In the genomic region with DNA sequence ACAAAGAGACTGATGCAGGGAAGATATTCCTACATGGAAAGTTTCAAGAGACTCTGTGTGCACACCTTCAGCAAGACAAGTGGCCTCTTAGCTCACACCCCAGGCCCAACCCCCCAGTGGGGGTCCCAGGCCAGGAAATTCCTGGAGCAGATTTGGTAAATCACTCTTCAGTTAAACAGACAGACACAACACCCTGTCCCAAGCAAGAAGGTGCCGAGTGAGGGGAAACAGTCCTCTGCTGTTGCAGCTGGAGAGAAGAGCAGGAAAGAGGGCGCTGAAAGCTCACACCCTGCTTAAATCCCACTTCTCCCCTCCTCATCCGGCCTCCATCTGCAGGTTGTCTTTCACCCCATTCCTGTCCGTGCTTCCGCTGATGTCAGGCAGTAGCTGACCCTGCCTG, we compare ENCODE assay signal across 22 mouse cellular contexts. TPM values are rescaled to one million over a fixed set of nuclear protein-coding genes. Genes with fewer than 3 reads are reported as not detected.
DNase-seq lines count a peak whose midpoint lies in the region; ATAC-seq lines count a peak whose summit lies in the region.
"Had no signal": no experiment of that assay in that cellular context is flagged by ENCODE, and none has a peak within 500 bp of the region (broad histone marks: within the 10 kb centered on the region; RNA-seq: fewer than 3 reads in every experiment).

No protein-coding gene starts in this region.

- H3K4me2 ChIP-seq in heart, embryonic 14.5 days (ENCODE audit: low read length), result no peak overlapping the region
- no peak overlapping the region for H3K4me2 ChIP-seq in neural tube, embryonic 15.5 days
- no peak overlapping the region for H3K4me2 ChIP-seq in lung, embryonic 16.5 days (ENCODE audit: low read depth, low read length)
- H3K4me2 ChIP-seq in kidney, embryonic 14.5 days (replicated peaks; ENCODE audit: low read depth, low read length), result no peak overlapping the region
- H3K4me2 ChIP-seq: forebrain, embryonic 13.5 days; kidney, embryonic 15.5 days; limb, embryonic 15.5 days; midbrain, embryonic 12.5 days had no signal

- ATAC-seq in heart, embryonic 14.5 days (ENCODE audit: insufficient number of reproducible peaks, insufficient read depth, low FRiP score, low read depth), result peak; percentile 68; the same call in 1 of the 2 replicates
- ATAC-seq in neural tube, embryonic 15.5 days (ENCODE audit: low FRiP score), result no peak
- ATAC-seq in lung, embryonic 16.5 days (ENCODE audit: low read depth), result peak; percentile 79
- ATAC-seq in kidney, embryonic 14.5 days (ENCODE audit: low FRiP score, low TSS enrichment), result no peak
- ATAC-seq: forebrain, embryonic 13.5 days; hindbrain, postnatal 0 days; intestine, embryonic 16.5 days had no signal

- H3K4me1 ChIP-seq in heart, embryonic 14.5 days (ENCODE audit: control insufficient read depth in 2 of 2, insufficient read depth in 2 of 2, low read length in 2 of 2), result 0 out of 4 replicates have a peak, but pooled peaks cover 0 to 5% of the 10 kb centered on the region in 2 experiments
- no peaks in the 10 kb centered on the region for H3K4me1 ChIP-seq in neural tube, embryonic 15.5 days
- peaks cover 6% of the 10 kb centered on the region; the same call in 1 of the 2 replicates for H3K4me1 ChIP-seq in lung, embryonic 16.5 days (replicated peaks; ENCODE audit: control insufficient read depth, insufficient read depth, low read length)
- no peaks in the 10 kb centered on the region for H3K4me1 ChIP-seq in kidney, embryonic 14.5 days (ENCODE audit: control insufficient read depth, insufficient read depth, low read length)
- H3K4me1 ChIP-seq: kidney, embryonic 15.5 days; limb, embryonic 15.5 days; midbrain, embryonic 12.5 days had no signal

- no peak overlapping the region for H3K9ac ChIP-seq in heart, embryonic 14.5 days (ENCODE audit: low read length)
- H3K9ac ChIP-seq in neural tube, embryonic 15.5 days (replicated peaks), result no peak overlapping the region
- no peak overlapping the region for H3K9ac ChIP-seq in lung, embryonic 16.5 days (ENCODE audit: low read length)
- H3K9ac ChIP-seq in kidney, embryonic 14.5 days (ENCODE audit: low read depth, low read length), result no peak overlapping the region
- H3K9ac ChIP-seq: forebrain, embryonic 13.5 days; kidney, embryonic 15.5 days; limb, embryonic 15.5 days; liver, embryonic 14.5 days; midbrain, embryonic 12.5 days had no signal

- intact Hi-C loops in heart, postnatal 14 days (cut with DNase I), result no loop called here

- no peak overlapping the region for H3K27ac ChIP-seq in heart, embryonic 14.5 days (replicated peaks in 1 of 2; ENCODE audit: control insufficient read depth in 1 of 2, insufficient read depth in 1 of 2, low read depth in 2 of 2, low read length in 2 of 2)
- H3K27ac ChIP-seq in neural tube, embryonic 15.5 days (replicated peaks), result no peak overlapping the region
- H3K27ac ChIP-seq in lung, embryonic 16.5 days (ENCODE audit: low read length), result no peak overlapping the region
- H3K27ac ChIP-seq in kidney, embryonic 14.5 days (ENCODE audit: low read depth, low read length), result no peak overlapping the region
- H3K27ac ChIP-seq: forebrain, embryonic 13.5 days; hindbrain, postnatal 0 days; kidney, embryonic 15.5 days; limb, embryonic 15.5 days; liver, embryonic 14.5 days; midbrain, embryonic 12.5 days had no signal

- DNase-seq in heart, postnatal 14 days, result no peak
- peak; percentile 13 for DNase-seq in neural tube, embryonic 10.5 days (ENCODE audit: extremely low spot score, low spot score)
- no peak for DNase-seq in spleen, postnatal 10 days (ENCODE audit: low spot score in 2 of 2)
- DNase-seq: adrenal gland, adult 2 months; cerebellum, adult 18-20 months; cerebellum, postnatal 14 days; embryo, embryonic 11 days; kidney, postnatal 36 days; right cerebral cortex, postnatal 14 days had no signal

- WGBS in heart, embryonic 14.5 days, result 15% methylated on average over 5 of the region's 5 CpGs
- WGBS in neural tube, embryonic 15.5 days, result 70% methylated on average over 5 of the region's 5 CpGs
- 23% methylated on average over 5 of the region's 5 CpGs for WGBS in lung, embryonic 16.5 days
- WGBS in kidney, embryonic 14.5 days, result 49% methylated on average over 5 of the region's 5 CpGs

- no peak overlapping the region for H3K4me3 ChIP-seq in heart, embryonic 14.5 days (ENCODE audit: control insufficient read depth in 1 of 2, insufficient read depth in 1 of 2, low read depth in 1 of 2, low read length in 2 of 2)
- H3K4me3 ChIP-seq in neural tube, embryonic 15.5 days (replicated peaks), result no peak overlapping the region
- no peak overlapping the region for H3K4me3 ChIP-seq in lung, embryonic 16.5 days (ENCODE audit: low read length)
- H3K4me3 ChIP-seq in kidney, embryonic 14.5 days (ENCODE audit: low read length), result no peak overlapping the region
- H3K4me3 ChIP-seq: forebrain, embryonic 13.5 days; kidney, embryonic 15.5 days; limb, embryonic 15.5 days; midbrain, embryonic 12.5 days had no signal

- H3K9me3 ChIP-seq in heart, embryonic 14.5 days (ENCODE audit: control insufficient read depth, low read length), result no peaks in the 10 kb centered on the region
- H3K9me3 ChIP-seq in neural tube, embryonic 15.5 days (replicated peaks), result no peaks in the 10 kb centered on the region
- no peaks in the 10 kb centered on the region for H3K9me3 ChIP-seq in lung, embryonic 16.5 days (ENCODE audit: control insufficient read depth, low read length)
- H3K9me3 ChIP-seq in kidney, embryonic 14.5 days (ENCODE audit: control insufficient read depth, low read length), result no peaks in the 10 kb centered on the region
- H3K9me3 ChIP-seq: forebrain, embryonic 13.5 days; kidney, embryonic 15.5 days; limb, embryonic 15.5 days; midbrain, embryonic 12.5 days had no signal

- H3K27me3 ChIP-seq in heart, embryonic 14.5 days (ENCODE audit: control insufficient read depth, insufficient read depth, low read length), result peaks cover 18% of the 10 kb centered on the region
- 0 out of 2 replicates have a peak, but pooled peaks cover 6% of the 10 kb centered on the region for H3K27me3 ChIP-seq in neural tube, embryonic 15.5 days (replicated peaks)
- peaks cover 8% of the 10 kb centered on the region for H3K27me3 ChIP-seq in lung, embryonic 16.5 days (ENCODE audit: control insufficient read depth, insufficient read depth, low read depth, low read length)
- H3K27me3 ChIP-seq in kidney, embryonic 14.5 days (ENCODE audit: control insufficient read depth, insufficient read depth, low read length), result no peaks in the 10 kb centered on the region; the same call in 1 of the 2 replicates

- H3K36me3 ChIP-seq in heart, embryonic 14.5 days (ENCODE audit: control insufficient read depth, insufficient read depth, low read length), result no peaks in the 10 kb centered on the region
- H3K36me3 ChIP-seq in neural tube, embryonic 15.5 days, result no peaks in the 10 kb centered on the region
- H3K36me3 ChIP-seq in lung, embryonic 16.5 days (ENCODE audit: control insufficient read depth, insufficient read depth, low read length), result no peaks in the 10 kb centered on the region
- no peaks in the 10 kb centered on the region for H3K36me3 ChIP-seq in kidney, embryonic 14.5 days (ENCODE audit: control insufficient read depth, insufficient read depth, low read length)
- H3K36me3 ChIP-seq: kidney, embryonic 15.5 days; limb, embryonic 15.5 days; midbrain, embryonic 12.5 days had no signal

RNA-seq across cellular contexts. Expression of a gene that starts 58.2 kb away (rescaled TPM):
- 1.6 and 2.6 TPM in 2 replicates for polyA plus RNA-seq in heart, embryonic 14.5 days (2014; fragmentation: Nextera tagmentation; extraction: Ambion mirVana)
- total RNA-seq in heart, postnatal 14 days (2021), result 1 to 10 TPM; 1.5 to 2.0 TPM
- polyA plus RNA-seq in neural tube, embryonic 15.5 days (2015; fragmentation: Nextera tagmentation; extraction: Ambion mirVana), result 2.0 and 2.9 TPM in 2 replicates
- 1.8 and 2.0 TPM in 2 replicates for polyA plus RNA-seq in lung, embryonic 16.5 days (2015; fragmentation: Nextera tagmentation; extraction: Ambion mirVana)
- 1.6 and 2.6 TPM in 2 replicates for polyA plus RNA-seq in kidney, embryonic 14.5 days (2014; fragmentation: Nextera tagmentation; extraction: Ambion mirVana)
- total RNA-seq: MEL had no signal
- polyA plus RNA-seq: C2C12 had no signal

Comparison
In these comparisons a context has a peak if more than half of its experiments do, and no peak if none do; other contexts are left out.
1. ATAC-seq: peak in heart, embryonic 14.5 days (single experiment) and lung, embryonic 16.5 days (single experiment); none in neural tube, embryonic 15.5 days (single experiment) and kidney, embryonic 14.5 days (single experiment).